Mouse (Mus musculus): ENCODE results near the gene Olfr412. TPM values are rescaled to one million over a fixed set of nuclear protein-coding genes. Genes with fewer than 3 reads are reported as not detected.

The Olfr412 gene
- polyA plus RNA-seq, 1 experiment from 2014 or later: not detected

DNA sequence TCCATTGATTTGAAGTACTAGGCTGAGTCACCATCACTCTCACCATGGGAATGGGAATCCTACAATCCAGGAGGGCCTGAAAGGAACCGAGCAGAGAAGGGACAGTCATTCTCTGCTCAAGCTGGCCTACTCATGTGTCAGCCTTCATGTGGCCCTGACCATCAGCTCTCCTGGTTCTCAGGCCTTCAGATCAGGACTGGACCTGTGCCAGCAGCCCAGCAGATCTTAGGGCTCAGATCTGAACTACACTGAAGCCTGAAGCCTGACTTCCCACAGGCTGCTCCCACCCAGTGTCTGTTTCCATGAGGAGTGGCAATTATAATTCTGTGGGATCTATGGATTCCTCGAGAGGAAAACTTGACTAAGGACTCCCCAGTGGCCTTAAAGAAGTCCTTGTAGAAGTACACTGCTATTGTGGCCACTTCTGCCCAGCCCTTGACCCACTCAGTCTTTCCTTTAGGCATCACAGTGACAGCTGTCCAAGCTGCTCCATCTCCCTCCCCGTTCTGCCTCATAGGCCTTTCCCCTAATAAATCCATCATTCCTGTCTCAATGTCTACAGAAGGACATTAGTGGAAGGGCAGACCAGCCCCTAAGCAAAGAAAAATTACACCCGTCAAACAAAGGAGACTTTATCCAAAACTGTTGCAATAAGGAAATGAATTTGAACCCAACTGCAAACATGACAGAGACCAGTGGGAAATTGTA is 17.5 kb downstream of the Olfr412 start:
- ATAC-seq (ENCODE audit: insufficient number of reproducible peaks, insufficient read depth, low FRiP score, low read depth): no peak
- WGBS: 69% methylated on average over 4 of the region's 4 CpGs
- Histone ChIP-seq H3K4me1 (ENCODE audit: control insufficient read depth in 2 of 2, insufficient read depth in 2 of 2, low read length in 2 of 2) (no peaks in the 10 kb centered on the region; a peak in 1 of 4 replicates), H3K4me3 (ENCODE audit: control insufficient read depth in 1 of 2, insufficient read depth in 1 of 2, low read depth in 1 of 2, low read length in 2 of 2) (no peak overlapping the region), H3K4me2 (ENCODE audit: low read length) (no peak overlapping the region), H3K9ac (ENCODE audit: low read length) (no peak overlapping the region), H3K27ac (replicated peaks in 1 of 2; ENCODE audit: control insufficient read depth in 1 of 2, insufficient read depth in 1 of 2, low read depth in 2 of 2, low read length in 2 of 2) (no peak overlapping the region), H3K27me3 (ENCODE audit: control insufficient read depth, insufficient read depth, low read length) (no peaks in the 10 kb centered on the region), H3K36me3 (ENCODE audit: control insufficient read depth, insufficient read depth, low read length) (no peaks in the 10 kb centered on the region), H3K9me3 (ENCODE audit: control insufficient read depth, low read length) (no peaks in the 10 kb centered on the region)

DNA sequence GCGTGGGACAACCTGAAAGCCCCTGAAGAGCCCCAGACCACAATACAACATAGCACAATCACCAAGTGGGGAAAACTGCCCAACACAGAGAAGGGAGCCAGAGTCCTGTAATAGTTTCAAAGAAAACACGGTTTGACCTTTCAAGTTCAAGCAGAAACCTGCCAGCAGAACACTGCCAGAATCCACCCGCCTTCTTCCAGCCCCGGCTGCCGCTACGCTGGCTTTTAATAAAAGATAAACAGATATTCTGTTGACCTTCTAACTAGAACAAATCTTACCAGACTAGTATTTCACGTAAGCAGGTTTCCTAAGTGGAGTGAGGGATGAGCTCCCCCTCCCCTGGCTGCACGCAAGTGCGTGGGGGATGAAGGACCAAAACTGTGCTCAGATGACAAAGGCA is 23.8 kb downstream of the Olfr412 start:
- no peak overlapping the region for H3K4me3 ChIP-seq (ENCODE audit: control insufficient read depth in 1 of 2, insufficient read depth in 1 of 2, low read depth in 1 of 2, low read length in 2 of 2)
- peaks cover 7 to 12% of the 10 kb centered on the region in 2 experiments for H3K4me1 ChIP-seq (ENCODE audit: control insufficient read depth in 2 of 2, insufficient read depth in 2 of 2, low read length in 2 of 2)
- H3K9ac ChIP-seq (ENCODE audit: low read length): no peak overlapping the region
- no peaks in the 10 kb centered on the region for H3K27me3 ChIP-seq (ENCODE audit: control insufficient read depth, insufficient read depth, low read length)
- peak overlapping the region in 1 of 2 experiments; percentile 53; a peak in 2 of 4 replicates for H3K27ac ChIP-seq (replicated peaks in 1 of 2; ENCODE audit: control insufficient read depth in 1 of 2, insufficient read depth in 1 of 2, low read depth in 2 of 2, low read length in 2 of 2)
- peak; percentile 18; the same call in 1 of the 2 replicates for ATAC-seq (ENCODE audit: insufficient number of reproducible peaks, insufficient read depth, low FRiP score, low read depth)
- H3K9me3 ChIP-seq (ENCODE audit: control insufficient read depth, low read length): no peaks in the 10 kb centered on the region
- H3K36me3 ChIP-seq (ENCODE audit: control insufficient read depth, insufficient read depth, low read length): peaks cover 4% of the 10 kb centered on the region; the same call in 1 of the 2 replicates
- 54% methylated on average over 9 of the region's 9 CpGs for WGBS
- no peak overlapping the region for H3K4me2 ChIP-seq (ENCODE audit: low read length)

DNA sequence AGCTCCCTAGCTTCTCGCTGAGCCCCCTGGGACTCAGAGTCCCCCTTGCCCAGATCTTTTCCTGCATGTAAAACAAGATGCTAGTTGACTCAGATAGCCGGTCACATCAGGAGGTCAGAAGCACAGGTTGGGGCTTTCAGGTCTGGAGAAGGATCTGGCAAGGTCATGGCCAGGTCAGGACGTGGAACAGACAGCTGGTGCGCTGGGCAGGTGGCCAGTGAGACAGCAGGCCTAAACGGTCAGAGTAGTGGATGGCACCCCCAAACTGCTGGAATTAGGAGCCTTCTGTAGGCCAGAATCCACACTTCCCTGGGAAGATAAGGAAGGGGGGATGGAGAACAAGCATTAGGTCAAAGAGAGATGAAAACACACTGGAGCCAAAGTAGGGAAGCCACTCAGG is 25.3 kb downstream of the Olfr412 start:
- Histone ChIP-seq H3K4me1 (ENCODE audit: control insufficient read depth in 2 of 2, insufficient read depth in 2 of 2, low read length in 2 of 2) (peaks cover 7 to 12% of the 10 kb centered on the region in 2 experiments), H3K9me3 (ENCODE audit: control insufficient read depth, low read length) (no peaks in the 10 kb centered on the region), H3K9ac (ENCODE audit: low read length) (no peak overlapping the region), H3K4me3 (ENCODE audit: control insufficient read depth in 1 of 2, insufficient read depth in 1 of 2, low read depth in 1 of 2, low read length in 2 of 2) (no peak overlapping the region), H3K4me2 (ENCODE audit: low read length) (no peak overlapping the region), H3K27ac (replicated peaks in 1 of 2; ENCODE audit: control insufficient read depth in 1 of 2, insufficient read depth in 1 of 2, low read depth in 2 of 2, low read length in 2 of 2) (no peak overlapping the region), H3K36me3 (ENCODE audit: control insufficient read depth, insufficient read depth, low read length) (peaks cover 13% of the 10 kb centered on the region; the same call in 1 of the 2 replicates), H3K27me3 (ENCODE audit: control insufficient read depth, insufficient read depth, low read length) (no peaks in the 10 kb centered on the region)
- WGBS: 60% methylated on average over 5 of the region's 5 CpGs
- no peak for ATAC-seq (ENCODE audit: insufficient number of reproducible peaks, insufficient read depth, low FRiP score, low read depth)

DNA sequence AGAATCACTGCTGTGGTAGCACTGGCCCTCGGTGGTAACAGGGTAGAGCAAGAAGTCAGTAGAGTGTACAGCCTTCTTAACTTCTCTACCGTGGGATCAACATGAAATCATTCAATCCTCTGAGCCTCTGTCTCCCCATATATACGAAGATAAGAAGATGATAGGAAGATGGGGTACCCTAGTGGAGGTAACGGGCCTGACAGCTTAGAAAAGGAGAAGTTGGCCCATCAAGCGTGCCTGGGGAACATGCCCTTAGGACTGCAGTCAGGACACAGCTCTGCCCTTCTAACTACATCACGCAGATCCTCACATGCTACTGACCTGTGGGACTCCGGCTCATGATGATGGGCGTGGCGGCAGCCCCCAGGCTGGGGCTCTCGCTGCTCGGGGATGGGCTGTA is 30.0 kb downstream of the Olfr412 start:
- Histone ChIP-seq H3K9ac (ENCODE audit: low read length) (no peak overlapping the region), H3K27ac (replicated peaks in 1 of 2; ENCODE audit: control insufficient read depth in 1 of 2, insufficient read depth in 1 of 2, low read depth in 2 of 2, low read length in 2 of 2) (no peak overlapping the region), H3K4me2 (ENCODE audit: low read length) (no peak overlapping the region), H3K4me3 (ENCODE audit: control insufficient read depth in 1 of 2, insufficient read depth in 1 of 2, low read depth in 1 of 2, low read length in 2 of 2) (no peak overlapping the region), H3K36me3 (ENCODE audit: control insufficient read depth, insufficient read depth, low read length) (peaks cover 16% of the 10 kb centered on the region; the same call in 1 of the 2 replicates), H3K9me3 (ENCODE audit: control insufficient read depth, low read length) (no peaks in the 10 kb centered on the region), H3K4me1 (ENCODE audit: control insufficient read depth in 2 of 2, insufficient read depth in 2 of 2, low read length in 2 of 2) (peaks cover 11 to 23% of the 10 kb centered on the region in 2 experiments), H3K27me3 (ENCODE audit: control insufficient read depth, insufficient read depth, low read length) (no peaks in the 10 kb centered on the region)
- WGBS: 83% methylated on average over 11 of the region's 11 CpGs
- ATAC-seq (ENCODE audit: insufficient number of reproducible peaks, insufficient read depth, low FRiP score, low read depth): no peak

DNA sequence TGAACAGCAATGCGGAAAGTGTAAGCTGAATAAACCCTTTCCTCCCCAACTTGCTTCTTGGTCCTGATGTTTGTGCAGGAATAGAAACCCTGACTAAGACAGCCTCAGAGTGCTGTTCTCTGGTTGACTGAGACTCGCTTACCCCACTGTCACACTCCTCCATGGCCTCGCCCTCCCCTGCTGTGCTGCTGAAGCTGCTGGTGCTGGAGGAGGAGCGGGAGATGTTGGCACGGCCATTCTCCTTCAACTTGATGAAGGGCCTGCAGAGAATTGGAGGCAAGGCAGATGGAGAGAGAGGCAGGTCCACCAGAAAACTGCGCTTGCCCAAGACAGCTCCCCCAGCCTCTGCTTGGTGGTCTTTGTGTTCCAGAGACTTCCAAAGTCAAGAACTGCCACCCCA is 31.0 kb downstream of the Olfr412 start:
- WGBS: 78% methylated on average over 6 of the region's 6 CpGs
- H3K4me3 ChIP-seq (ENCODE audit: control insufficient read depth in 1 of 2, insufficient read depth in 1 of 2, low read depth in 1 of 2, low read length in 2 of 2): no peak overlapping the region

DNA sequence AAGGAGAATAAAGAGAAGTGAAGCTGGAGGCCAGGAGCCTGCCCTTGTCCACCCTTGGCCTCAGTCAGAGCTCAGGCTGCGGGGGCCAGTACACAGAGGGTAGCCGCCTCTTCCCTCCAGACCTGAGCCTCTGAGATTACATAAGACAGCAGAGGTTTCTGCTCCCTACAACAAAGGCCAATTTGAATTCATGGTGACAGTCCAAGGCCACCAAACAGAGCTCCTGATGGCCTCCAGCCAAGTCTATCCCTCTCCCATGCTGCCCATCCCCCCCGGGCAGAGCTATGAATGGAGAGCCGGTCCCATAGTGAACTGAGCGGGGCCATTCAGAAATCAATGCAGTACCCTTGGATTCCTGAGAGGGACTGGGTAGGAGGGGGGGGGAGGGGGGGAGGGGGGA is 31.6 kb downstream of the Olfr412 start:
- ATAC-seq (ENCODE audit: insufficient number of reproducible peaks, insufficient read depth, low FRiP score, low read depth): peak; percentile 49
- peaks cover 9 to 23% of the 10 kb centered on the region in 2 experiments for H3K4me1 ChIP-seq (ENCODE audit: control insufficient read depth in 2 of 2, insufficient read depth in 2 of 2, low read length in 2 of 2)
- H3K9me3 ChIP-seq (ENCODE audit: control insufficient read depth, low read length): no peaks in the 10 kb centered on the region
- no peak overlapping the region for H3K4me2 ChIP-seq (ENCODE audit: low read length)
- H3K27ac ChIP-seq (replicated peaks in 1 of 2; ENCODE audit: control insufficient read depth in 1 of 2, insufficient read depth in 1 of 2, low read depth in 2 of 2, low read length in 2 of 2): no peak overlapping the region
- 45% methylated on average over 5 of the region's 5 CpGs for WGBS
- no peak overlapping the region for H3K9ac ChIP-seq (ENCODE audit: low read length)
- no peak overlapping the region for H3K4me3 ChIP-seq (ENCODE audit: control insufficient read depth in 1 of 2, insufficient read depth in 1 of 2, low read depth in 1 of 2, low read length in 2 of 2)
- no peaks in the 10 kb centered on the region for H3K27me3 ChIP-seq (ENCODE audit: control insufficient read depth, insufficient read depth, low read length)
- peaks cover 16% of the 10 kb centered on the region; the same call in 1 of the 2 replicates for H3K36me3 ChIP-seq (ENCODE audit: control insufficient read depth, insufficient read depth, low read length)

More for the DNA sequence above, 31.0 kb downstream of the Olfr412 start:
- Histone ChIP-seq H3K27me3 (ENCODE audit: control insufficient read depth, insufficient read depth, low read length) (no peaks in the 10 kb centered on the region), H3K4me1 (ENCODE audit: control insufficient read depth in 2 of 2, insufficient read depth in 2 of 2, low read length in 2 of 2) (peaks cover 9 to 23% of the 10 kb centered on the region in 2 experiments), H3K27ac (replicated peaks in 1 of 2; ENCODE audit: control insufficient read depth in 1 of 2, insufficient read depth in 1 of 2, low read depth in 2 of 2, low read length in 2 of 2) (no peak overlapping the region), H3K9me3 (ENCODE audit: control insufficient read depth, low read length) (no peaks in the 10 kb centered on the region), H3K36me3 (ENCODE audit: control insufficient read depth, insufficient read depth, low read length) (peaks cover 16% of the 10 kb centered on the region; the same call in 1 of the 2 replicates), H3K9ac (ENCODE audit: low read length) (no peak overlapping the region), H3K4me2 (ENCODE audit: low read length) (no peak overlapping the region)
- no peak for ATAC-seq (ENCODE audit: insufficient number of reproducible peaks, insufficient read depth, low FRiP score, low read depth)

DNA sequence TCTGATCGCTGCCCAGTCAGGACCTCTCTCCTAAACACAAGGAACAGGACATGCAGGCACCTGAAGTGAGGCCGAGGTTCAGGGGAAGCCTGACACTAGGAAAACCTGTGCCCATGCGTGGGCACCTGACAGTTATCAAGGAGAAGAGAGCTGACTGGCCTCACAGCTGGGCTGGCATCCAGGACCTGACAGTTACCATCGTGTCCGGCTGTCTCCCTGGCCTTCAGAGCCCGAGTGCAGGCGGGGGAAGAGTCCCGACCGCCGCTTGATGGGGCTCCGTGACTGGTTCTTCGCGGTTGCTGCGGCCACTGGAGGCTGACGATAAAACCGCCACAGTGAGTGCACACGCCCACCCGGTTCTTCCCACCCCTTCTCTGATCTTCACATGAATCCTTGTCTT is 33.7 kb downstream of the Olfr412 start:
- H3K27ac ChIP-seq (replicated peaks in 1 of 2; ENCODE audit: control insufficient read depth in 1 of 2, insufficient read depth in 1 of 2, low read depth in 2 of 2, low read length in 2 of 2): no peak overlapping the region
- ATAC-seq (ENCODE audit: insufficient number of reproducible peaks, insufficient read depth, low FRiP score, low read depth): no peak
- peaks cover 16% of the 10 kb centered on the region; the same call in 1 of the 2 replicates for H3K36me3 ChIP-seq (ENCODE audit: control insufficient read depth, insufficient read depth, low read length)
- no peak overlapping the region for H3K9ac ChIP-seq (ENCODE audit: low read length)
- no peak overlapping the region for H3K4me3 ChIP-seq (ENCODE audit: control insufficient read depth in 1 of 2, insufficient read depth in 1 of 2, low read depth in 1 of 2, low read length in 2 of 2)
- no peaks in the 10 kb centered on the region for H3K27me3 ChIP-seq (ENCODE audit: control insufficient read depth, insufficient read depth, low read length)
- no peak overlapping the region for H3K4me2 ChIP-seq (ENCODE audit: low read length)
- no peaks in the 10 kb centered on the region for H3K9me3 ChIP-seq (ENCODE audit: control insufficient read depth, low read length)
- peaks cover 9 to 23% of the 10 kb centered on the region in 2 experiments for H3K4me1 ChIP-seq (ENCODE audit: control insufficient read depth in 2 of 2, insufficient read depth in 2 of 2, low read length in 2 of 2)
- 78% methylated on average over 18 of the region's 18 CpGs for WGBS
